Mouse (Mus musculus) lung, postnatal 0 days (tissue): ENCODE results near the gene Ifi27l2b. TPM values are rescaled to one million over a fixed set of nuclear protein-coding genes. Genes with fewer than 3 reads are reported as not detected.
"Not testable (repeated sequence)": the region's sequence is repeated elsewhere in the genome, so short reads cannot be mapped to it uniquely, and the experiment has no call there.

Experiments
- ATAC-seq: fragments of 200-750 bp; cut with Nextera tagmentation; 2 replicates; pipeline ENCODE4 v1.8.0; 2017; ENCODE audit warnings: moderate library complexity
- DNase-seq: peaks from one replicate; pipeline ENCODE4 v3.0.0-alpha.2; 2016; ENCODE audit warnings: low spot score
- H3K27ac ChIP-seq: fragments of 300-500 bp; sonication (generic); 2 replicates; pipeline ENCODE4 v1.5.1; 2014; ENCODE audit warnings: antibody characterized with exemption, mild to moderate bottlenecking, low read length, mixed read lengths
- H3K27me3 ChIP-seq: fragments of 300-500 bp; sonication (generic); replicated peaks from 2 replicates; pipeline ENCODE4 v1.6.1; 2014; ENCODE audit warnings: low read length, mixed read lengths; ENCODE audit not compliant: insufficient read depth
- H3K36me3 ChIP-seq: fragments of 300-500 bp; sonication (generic); 2 replicates; pipeline ENCODE4 v1.6.1; 2014; ENCODE audit warnings: low read length, mixed read lengths; ENCODE audit not compliant: insufficient read depth
- H3K4me1 ChIP-seq: fragments of 300-500 bp; sonication (generic); 2 replicates; pipeline ENCODE4 v1.6.1; 2014; ENCODE audit warnings: antibody characterized with exemption, low read depth, low read length, mixed read lengths; ENCODE audit not compliant: insufficient read depth
- H3K4me2 ChIP-seq: fragments of 300-500 bp; sonication (generic); replicated peaks from 2 replicates; pipeline ENCODE4 v1.6.1; 2014; ENCODE audit warnings: low read depth, mild to moderate bottlenecking, low read length, moderate library complexity, mixed read lengths
- H3K4me3 ChIP-seq: fragments of 300-500 bp; sonication (generic); 2 replicates; pipeline ENCODE4 v1.5.1; 2014; ENCODE audit warnings: low read depth, low read length
- H3K9ac ChIP-seq: fragments of 300-500 bp; sonication (generic); replicated peaks from 2 replicates; pipeline ENCODE4 v1.6.1; 2014; ENCODE audit warnings: low read depth, mild to moderate bottlenecking
- H3K9me3 ChIP-seq: fragments of 300-500 bp; sonication (generic); 2 replicates; pipeline ENCODE4 v1.6.1; 2016; ENCODE audit warnings: low read length, mixed read lengths
- CTCF ChIP-seq: IDR thresholded peaks from 2 replicates; pipeline ENCODE4 v1.5.1; 2016; ENCODE audit warnings: antibody characterized with exemption, mild to moderate bottlenecking
- EP300 ChIP-seq: IDR thresholded peaks from 2 replicates; pipeline ENCODE4 v1.6.1; 2016; ENCODE audit warnings: antibody characterized with exemption, mild to moderate bottlenecking, control low read depth
- WGBS: fragments of 180-500 bp; shearing (Covaris S2); extraction: QIAGEN DNeasy Blood & Tissue Kit; methylation state at CpG from one replicate; pipeline ENCODE4 v1.1.7; 2014; 5-methylcytosine and 5-hydroxymethylcytosine counted together
- polyA plus RNA-seq: library from polyadenylated mRNA; unstranded; fragments of >200 nt; fragmentation: Nextera tagmentation; extraction: Ambion mirVana; gene quantifications from 2 replicates; pipeline ENCODE4 v1.2.1, GENCODE M21; 2015

Gene Ifi27l2b
- polyA plus RNA-seq, 1 experiment from 2014 or later: not detected

- Histone ChIP-seq H3K36me3 (no peaks in the 10 kb centered on the region), H3K27ac (no peak overlapping the region), H3K27me3 (no peaks in the 10 kb centered on the region), H3K4me1 (no peaks in the 10 kb centered on the region), H3K4me2 (no peak overlapping the region), H3K9me3 (no peaks in the 10 kb centered on the region), H3K4me3 (no peak overlapping the region), H3K9ac (no peak overlapping the region)
- ATAC-seq: no peak
- WGBS: 55% methylated on average over 3 of the region's 3 CpGs
- TF ChIP-seq EP300 (no peak), CTCF (no peak)
- DNase-seq: no peak
Observed at GRCm38 (mm10) chr12:103491091-103491730, 34.2 kb upstream of the Ifi27l2b start.

DNA sequence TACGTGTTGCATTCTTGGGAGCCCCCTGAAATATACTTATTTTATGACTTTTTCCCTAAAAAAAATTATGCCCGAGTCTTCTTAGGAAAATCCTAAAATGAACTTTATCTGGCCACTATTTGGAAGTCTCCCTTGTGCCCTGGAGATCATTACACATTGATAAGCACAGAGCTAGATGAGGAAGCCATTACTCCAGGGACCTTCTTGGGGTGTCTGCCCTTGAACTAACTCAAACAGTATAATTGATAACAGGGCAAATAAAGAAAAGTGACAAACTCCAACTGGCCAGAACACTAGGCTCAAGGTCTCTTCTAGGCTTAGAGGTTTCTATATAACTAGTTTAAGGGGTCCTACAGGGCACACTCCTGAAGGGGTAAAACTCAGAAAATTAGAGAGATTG, 30.7 kb upstream of the Ifi27l2b start:
- no peak overlapping the region for H3K9ac ChIP-seq
- H3K27ac ChIP-seq: no peak overlapping the region
- no peak for DNase-seq
- WGBS: 63% methylated on average over 2 of the region's 2 CpGs
- H3K4me3 ChIP-seq: no peak overlapping the region
- no peaks in the 10 kb centered on the region for H3K4me1 ChIP-seq
- TF ChIP-seq CTCF: no peak
- no peak for TF ChIP-seq EP300
- no peak for ATAC-seq
- no peaks in the 10 kb centered on the region for H3K36me3 ChIP-seq
- H3K9me3 ChIP-seq: no peaks in the 10 kb centered on the region
- no peaks in the 10 kb centered on the region for H3K27me3 ChIP-seq
- H3K4me2 ChIP-seq: no peak overlapping the region

DNA sequence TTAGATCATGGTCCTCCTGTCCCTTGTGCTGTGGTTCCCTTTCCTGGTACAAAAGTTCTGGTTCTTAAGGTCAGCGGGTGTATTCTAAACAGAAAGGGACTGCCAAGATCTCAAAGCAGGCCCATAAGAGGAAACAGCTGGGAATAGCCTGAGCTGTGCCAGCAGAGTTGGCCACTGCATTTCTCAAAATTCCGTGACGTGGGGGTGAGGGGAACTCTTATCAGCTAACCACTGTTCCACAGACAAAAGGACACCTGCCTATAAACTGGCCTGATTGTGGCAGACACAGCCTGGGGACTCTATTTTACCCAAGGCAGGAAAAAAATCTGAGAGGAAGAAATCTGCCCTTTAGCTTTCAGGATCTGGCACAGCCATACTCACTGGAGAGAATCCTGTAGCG, 30.3 kb upstream of the Ifi27l2b start:
- H3K4me3 ChIP-seq: no peak overlapping the region
- H3K27ac ChIP-seq: peak overlapping the region; percentile 29; the same call in 1 of the 2 replicates
- 31% methylated on average over 4 of the region's 4 CpGs for WGBS
- no peaks in the 10 kb centered on the region for H3K9me3 ChIP-seq
- H3K4me2 ChIP-seq: no peak overlapping the region
- no peaks in the 10 kb centered on the region for H3K36me3 ChIP-seq
- H3K4me1 ChIP-seq: no peaks in the 10 kb centered on the region
- no peaks in the 10 kb centered on the region for H3K27me3 ChIP-seq
- DNase-seq (peak; percentile 61), ATAC-seq (peak; percentile 77)
- H3K9ac ChIP-seq: no peak overlapping the region
- TF ChIP-seq EP300: no peak
- no peak for TF ChIP-seq CTCF

DNA sequence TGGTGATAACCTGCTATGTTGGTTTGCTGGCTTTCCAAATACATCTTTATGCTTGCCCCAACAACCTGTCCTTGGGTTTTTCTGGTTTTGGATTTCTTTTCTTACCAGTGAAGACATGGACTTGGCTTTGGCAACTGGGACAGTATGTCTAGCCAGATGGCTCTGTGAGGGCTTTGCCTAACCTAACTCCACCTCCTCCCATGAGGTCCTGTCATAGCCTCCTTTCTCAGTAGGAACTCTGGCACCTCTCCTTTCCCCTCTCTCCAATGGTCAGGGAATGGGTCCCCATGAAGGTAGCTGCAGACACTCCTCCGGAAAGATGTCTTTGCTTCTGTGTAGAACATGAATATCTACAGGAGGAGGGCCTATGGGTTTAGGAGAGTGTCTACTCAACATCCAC, 29.7 kb upstream of the Ifi27l2b start:
- Histone ChIP-seq H3K4me2 (no peak overlapping the region), H3K4me1 (no peaks in the 10 kb centered on the region), H3K9ac (no peak overlapping the region), H3K27me3 (no peaks in the 10 kb centered on the region), H3K9me3 (no peaks in the 10 kb centered on the region), H3K36me3 (no peaks in the 10 kb centered on the region), H3K27ac (peak overlapping the region; percentile 29; the same call in 1 of the 2 replicates), H3K4me3 (no peak overlapping the region)
- TF ChIP-seq CTCF (no peak), EP300 (no peak)
- 75% methylated on average over 1 of the region's 1 CpGs for WGBS
- DNase-seq (no peak), ATAC-seq (peak; percentile 6; the same call in 1 of the 2 replicates)

- DNase-seq, H3K9ac ChIP-seq: not testable (repeated sequence)
Observed at GRCm38 (mm10) chr12:103484200-103484972, 27.4 kb upstream of the Ifi27l2b start.

GRCm38 (mm10) chr12:103482781-103483180, 25.8 kb upstream of the Ifi27l2b start:
- DNase-seq: no peak
- TF ChIP-seq CTCF (no peak), EP300 (no peak)
- 69% methylated on average over 2 of the region's 2 CpGs for WGBS

More at GRCm38 (mm10) chr12:103484200-103484972, 27.4 kb upstream of the Ifi27l2b start:
- H3K27me3 ChIP-seq, H3K36me3 ChIP-seq, H3K27ac ChIP-seq, ATAC-seq, H3K4me3 ChIP-seq, H3K4me2 ChIP-seq, H3K9me3 ChIP-seq, H3K4me1 ChIP-seq: not testable (repeated sequence)
- WGBS: 63% methylated on average over 9 of the region's 9 CpGs

More at GRCm38 (mm10) chr12:103482781-103483180, 25.8 kb upstream of the Ifi27l2b start:
- Histone ChIP-seq H3K9ac (no peak overlapping the region), H3K4me2 (no peak overlapping the region), H3K4me3 (no peak overlapping the region), H3K27ac (no peak overlapping the region), H3K36me3 (no peaks in the 10 kb centered on the region), H3K4me1 (no peaks in the 10 kb centered on the region), H3K9me3 (no peaks in the 10 kb centered on the region), H3K27me3 (no peaks in the 10 kb centered on the region)
- no peak for ATAC-seq
